Mouse (Mus musculus) ES-E14 (cell line): ENCODE measurements around the gene Nup133.

Experiments
- CHD2 ChIP-seq: IDR thresholded peaks from 2 replicates; pipeline ENCODE4 v1.6.1; 2014; ENCODE audit warnings: mild to moderate bottlenecking, low read depth, low read length, inconsistent platforms
- HCFC1 ChIP-seq: IDR thresholded peaks from 2 replicates; pipeline ENCODE4 v1.6.1; 2012; ENCODE audit warnings: low read length, inconsistent platforms, borderline replicate concordance; ENCODE audit not compliant: insufficient read depth
- MAFK ChIP-seq: IDR thresholded peaks from 2 replicates; pipeline ENCODE4 v1.6.1; 2014; ENCODE audit warnings: mild to moderate bottlenecking, low read depth, low read length, inconsistent platforms; ENCODE audit not compliant: insufficient read depth
- ZC3H11A ChIP-seq: IDR thresholded peaks from 2 replicates; pipeline ENCODE4 v1.6.1; 2012; ENCODE audit warnings: low read depth, mild to moderate bottlenecking, inconsistent platforms, low read length, borderline replicate concordance
- ZNF384 ChIP-seq: IDR thresholded peaks from 2 replicates; pipeline ENCODE4 v1.6.1; 2012; ENCODE audit warnings: low read depth, low read length, inconsistent platforms

DNA sequence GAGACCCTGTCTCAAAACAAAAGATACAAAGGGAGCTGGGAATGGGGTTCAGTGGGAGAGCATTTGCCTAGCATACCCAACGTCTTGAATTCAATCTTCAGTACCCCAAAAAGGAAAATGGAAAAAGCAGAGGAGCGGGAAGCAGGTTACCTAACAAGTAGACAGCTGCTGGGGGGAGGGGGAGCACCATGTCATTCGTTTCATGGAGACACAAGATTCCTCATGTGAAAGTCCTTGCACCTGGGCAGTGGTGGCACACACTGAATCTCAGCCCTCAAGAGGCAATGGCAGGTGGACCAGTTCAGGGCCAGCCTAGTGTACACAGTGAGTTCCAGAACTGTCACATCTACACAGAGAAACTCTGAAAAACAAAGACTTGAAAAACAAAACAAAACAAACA, 91.7 kb downstream of the Nup133 start:
- TF ChIP-seq HCFC1 (no peak), MAFK (no peak), ZNF384 (no peak), CHD2 (no peak), ZC3H11A (no peak)
